Comparison of ENCODE assay signal across 23 mouse cellular contexts in genomic region chr19:3480101-3480500, GRCm38 (mm10).
A peak's percentile ranks its signal among the peaks of the same experiment; 100 is the strongest.
DNase-seq lines count a peak whose midpoint lies in the region; TF ChIP-seq lines count a peak whose summit lies in the region.
"Had no signal": no experiment of that assay in that cellular context is flagged by ENCODE, and none has a peak within 500 bp of the region (broad histone marks: within the 10 kb centered on the region; RNA-seq: fewer than 3 reads in every experiment).

No protein-coding gene starts in this region.

- TF ChIP-seq CTCF in left cerebral cortex, adult 2 months (IDR thresholded peaks at IDR 0.05): no peak

- H3K27ac ChIP-seq in left cerebral cortex, adult 2 months: peak overlapping the region; percentile 33
- H3K27ac ChIP-seq: forebrain, embryonic 13.5 days; hindbrain, embryonic 14.5 days; liver, embryonic 13.5 days; neural tube, embryonic 12.5 days had no signal

- H3K4me3 ChIP-seq in left cerebral cortex, adult 2 months: no peak overlapping the region
- H3K4me3 ChIP-seq: forebrain, embryonic 13.5 days; liver, embryonic 13.5 days; neural tube, embryonic 12.5 days had no signal

- DNase-seq in left cerebral cortex, adult 11 months (ENCODE audit: low spot score): peak; percentile 24
- no peak for DNase-seq in left cerebral cortex, postnatal 4 days
- peak; percentile 26 to 45 for DNase-seq in left cerebral cortex, adult 2 months (ENCODE audit: extremely low spot score in 1 of 2, low spot score in 2 of 2)
- peak; percentile 51 to 67 for DNase-seq in left cerebral cortex, postnatal 36 days (ENCODE audit: low spot score in 2 of 2)
- peak; percentile 62 for DNase-seq in telencephalon, adult 2 months (ENCODE audit: low read depth, low spot score)
- no peak for DNase-seq in embryo, embryonic 10.5 days (ENCODE audit: low spot score)
- DNase-seq in natural killer cell, adult 2 months (ENCODE audit: low spot score in 2 of 2): no peak
- DNase-seq: adrenal gland, adult 8-10 months; cerebellum, adult 18-20 months; cerebellum, postnatal 25 days; gastrocnemius, postnatal 36 days; heart, postnatal 4 days; kidney, adult 8-10 months; kidney, postnatal 10 days; liver, embryonic 13.5 days; lung, adult 2 months; lung, postnatal 14 days; midbrain, embryonic 14.5 days; spleen, adult 18-20 months; thymus, postnatal 14 days had no signal

- intact Hi-C loops in left cerebral cortex, postnatal 4 days (cut with DNase I): no loop called here
- intact Hi-C loops in left cerebral cortex, adult 2 months (cut with DNase I): loop anchor here (2.0 kb wide), 1 partner anchor 47 kb away; no protein-coding TSS in a partner anchor
- intact Hi-C loops in left cerebral cortex, postnatal 36 days (cut with DNase I): no loop called here

Comparison
In these comparisons a context has a peak if more than half of its experiments do, and no peak if none do; other contexts are left out.
1. DNase-seq: peak in left cerebral cortex, adult 11 months (single experiment), left cerebral cortex, adult 2 months (2 of 2), left cerebral cortex, postnatal 36 days (2 of 2) and telencephalon, adult 2 months (single experiment); none in left cerebral cortex, postnatal 4 days (single experiment), embryo, embryonic 10.5 days (single experiment) and natural killer cell, adult 2 months (0 of 2).